Mouse (Mus musculus): ENCODE measurements at regions not wholly inside any gene's neighbourhood (a gene's known extent, or its start where the extent isn't known, plus 50 kb on each side); places are given as distances from the start of the nearest gene placed in this dataset.

DNA sequence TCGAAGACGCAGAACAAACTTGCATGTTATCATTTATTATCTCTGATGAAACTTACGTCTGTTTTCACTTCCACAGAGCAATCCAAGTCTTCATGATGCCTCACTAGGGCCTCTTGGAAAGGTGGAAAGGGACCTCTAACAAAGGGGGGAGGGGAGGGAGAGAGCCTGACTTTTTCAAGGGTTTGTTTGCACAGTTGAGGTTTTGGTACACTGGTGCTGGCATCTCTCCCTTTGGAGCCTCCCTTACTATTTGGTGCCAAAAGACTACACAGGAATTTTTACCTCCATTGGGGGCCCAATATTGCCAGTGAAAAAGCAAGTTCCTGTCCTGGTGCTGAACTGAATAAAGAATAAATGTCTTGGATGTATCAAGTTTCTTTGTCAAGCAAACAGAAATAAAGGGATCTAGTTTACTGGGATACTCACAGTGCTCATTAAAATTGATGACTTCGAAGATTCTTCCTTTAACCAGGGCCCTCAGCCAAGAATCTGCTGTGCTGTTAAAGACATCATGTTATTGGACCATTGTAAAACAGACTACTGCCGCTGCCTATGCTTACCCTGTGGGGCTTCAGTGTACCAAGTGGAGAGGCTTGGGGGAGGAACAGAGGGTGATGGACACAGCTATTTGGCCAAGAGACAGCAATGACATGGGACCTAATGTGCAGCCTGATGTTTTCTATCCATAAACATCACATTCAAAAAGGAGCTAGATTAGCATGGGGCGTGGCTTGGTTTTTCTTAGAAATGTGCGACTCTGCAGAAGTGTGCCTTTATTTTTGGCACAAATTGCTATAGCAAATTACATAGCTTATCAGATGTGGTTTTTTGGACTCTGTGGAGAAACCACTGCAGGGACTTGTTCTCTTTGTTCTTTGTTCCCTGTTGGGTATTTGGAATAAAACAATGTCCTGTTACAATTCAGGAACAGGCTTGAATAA is 160.3 kb upstream of the Cited2 start:
- Histone ChIP-seq H3K27me3 (ENCODE audit: control insufficient read depth, insufficient read depth, low read length) (no peaks in the 10 kb centered on the region), H3K27ac (ENCODE audit: insufficient read depth, low read length) (no peak overlapping the region), H3K4me1 (ENCODE audit: control insufficient read depth, insufficient read depth, insufficient read length) (peaks cover 10% of the 10 kb centered on the region; the same call in 1 of the 2 replicates), H3K36me3 (ENCODE audit: control insufficient read depth, insufficient read depth, low read length) (no peaks in the 10 kb centered on the region), H3K4me3 (ENCODE audit: extremely low read depth, insufficient read depth, insufficient read length) (no peak overlapping the region)
- no peak for TF ChIP-seq POLR2A (IDR thresholded peaks at IDR 0.05; ENCODE audit: low read depth, low read length)
- no peak for DNase-seq (ENCODE audit: low read depth in 1 of 2, low spot score in 2 of 2)
- whole genome bisulfite sequencing, result 52% methylated on average over 7 of the region's 7 CpGs

DNA sequence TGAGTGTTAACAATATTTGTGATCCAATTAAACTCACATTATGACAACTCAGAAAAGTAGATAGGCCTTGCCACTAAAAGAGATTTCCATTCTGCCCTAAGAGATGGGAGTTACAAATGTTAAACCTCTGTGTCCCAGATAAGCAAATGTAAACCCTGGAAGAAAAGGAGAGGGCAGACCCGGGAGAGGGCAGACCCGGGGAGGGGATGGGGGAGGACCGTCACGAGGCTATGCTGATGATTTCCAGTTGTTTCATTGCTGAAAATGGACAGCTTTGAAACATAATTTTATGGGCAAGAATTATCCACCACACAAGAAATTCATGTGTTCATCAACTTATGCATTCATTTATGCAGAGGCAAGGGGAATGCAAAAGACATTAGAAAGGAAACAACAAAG is 159.7 kb upstream of the Cited2 start:
- H3K27ac ChIP-seq (ENCODE audit: insufficient read depth, low read length), result no peak overlapping the region
- H3K36me3 ChIP-seq (ENCODE audit: control insufficient read depth, insufficient read depth, low read length), result no peaks in the 10 kb centered on the region
- no peaks in the 10 kb centered on the region for H3K27me3 ChIP-seq (ENCODE audit: control insufficient read depth, insufficient read depth, low read length)
- no peak for DNase-seq (ENCODE audit: low read depth in 1 of 2, low spot score in 2 of 2)
- H3K4me1 ChIP-seq (ENCODE audit: control insufficient read depth, insufficient read depth, insufficient read length), result peaks cover 10% of the 10 kb centered on the region; the same call in 1 of the 2 replicates
- no peak overlapping the region for H3K4me3 ChIP-seq (ENCODE audit: extremely low read depth, insufficient read depth, insufficient read length)
- 66% methylated on average over 4 of the region's 4 CpGs for WGBS
- no peak for TF ChIP-seq CTCF (IDR thresholded peaks at IDR 0.05; ENCODE audit: extremely low read depth, insufficient read depth, insufficient read length, insufficient replicate concordance)
- no peak for TF ChIP-seq POLR2A (IDR thresholded peaks at IDR 0.05; ENCODE audit: low read depth, low read length)

DNA sequence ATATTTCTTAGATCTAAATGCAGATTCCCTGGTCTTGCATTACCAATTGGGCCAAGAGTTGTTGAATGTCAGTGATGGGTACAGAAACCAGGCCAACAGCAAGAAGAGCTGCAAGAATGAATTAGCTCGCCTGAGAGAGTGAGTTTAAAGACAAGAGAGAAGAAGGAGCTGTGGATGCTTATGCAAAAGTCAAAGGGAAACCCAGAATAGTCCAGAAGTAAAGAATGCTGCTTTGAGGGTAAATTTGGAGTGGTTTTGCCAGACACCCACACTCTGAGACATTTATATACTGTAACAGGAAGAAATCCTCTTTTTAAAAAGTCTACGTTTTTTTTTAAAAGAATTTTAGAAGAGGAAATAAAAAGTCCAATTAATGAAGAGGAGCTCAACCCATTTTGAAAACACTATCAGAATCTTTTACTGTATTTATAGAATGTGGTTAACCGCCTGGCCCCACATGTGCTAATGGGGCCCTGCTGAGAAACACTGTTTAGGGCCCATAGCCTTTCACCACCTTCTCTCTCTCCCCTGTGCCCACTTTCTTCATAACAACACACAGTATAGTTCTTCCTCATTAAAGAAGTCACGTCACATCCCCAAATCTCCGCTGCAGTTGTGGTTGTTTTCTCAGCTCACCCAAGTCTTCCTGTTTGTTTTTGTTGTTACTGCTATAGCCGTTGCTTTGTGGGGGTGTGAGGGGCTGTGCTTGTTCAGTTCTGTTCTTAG is 158.0 kb upstream of the Cited2 start:
- DNase-seq (ENCODE audit: low read depth in 1 of 2, low spot score in 2 of 2), result peak in 1 of 2 experiments; percentile 8
- peaks cover 10% of the 10 kb centered on the region; the same call in 1 of the 2 replicates for H3K4me1 ChIP-seq (ENCODE audit: control insufficient read depth, insufficient read depth, insufficient read length)
- TF ChIP-seq CTCF (IDR thresholded peaks at IDR 0.05; ENCODE audit: extremely low read depth, insufficient read depth, insufficient read length, insufficient replicate concordance), result no peak
- no peak for TF ChIP-seq POLR2A (IDR thresholded peaks at IDR 0.05; ENCODE audit: low read depth, low read length)
- H3K27me3 ChIP-seq (ENCODE audit: control insufficient read depth, insufficient read depth, low read length), result no peaks in the 10 kb centered on the region
- H3K36me3 ChIP-seq (ENCODE audit: control insufficient read depth, insufficient read depth, low read length), result no peaks in the 10 kb centered on the region
- WGBS, result 17% methylated on average over 6 of the region's 6 CpGs
- H3K4me3 ChIP-seq (ENCODE audit: extremely low read depth, insufficient read depth, insufficient read length), result no peak overlapping the region
- no peak overlapping the region for H3K27ac ChIP-seq (ENCODE audit: insufficient read depth, low read length)

- TF ChIP-seq POLR2A (IDR thresholded peaks at IDR 0.05; ENCODE audit: low read depth, low read length) (no peak), CTCF (IDR thresholded peaks at IDR 0.05; ENCODE audit: extremely low read depth, insufficient read depth, insufficient read length, insufficient replicate concordance) (no peak)
- 26% methylated on average over 5 of the region's 5 CpGs for WGBS
Measured at GRCm38 (mm10) chr10:17566975-17567374, 156.0 kb upstream of the Cited2 start.

DNA sequence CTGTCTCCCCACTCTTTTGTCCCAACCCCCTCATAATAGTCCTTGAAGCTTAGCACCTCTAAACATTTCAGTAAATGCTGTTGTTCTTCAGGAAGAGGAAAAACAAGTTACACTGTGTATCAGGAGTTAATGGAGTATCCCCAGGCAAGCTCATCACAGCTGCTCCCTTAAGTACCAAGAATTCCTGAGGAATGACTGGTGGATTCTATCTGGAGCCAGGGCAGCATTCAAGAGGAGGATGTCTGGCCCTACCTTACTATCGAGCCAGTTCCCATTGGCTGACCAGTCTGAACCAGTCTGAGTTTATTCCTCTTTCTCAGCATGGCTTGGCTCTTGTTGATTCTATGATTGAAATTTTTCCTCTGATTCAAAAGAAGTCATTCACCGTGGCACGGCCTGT is 155.4 kb upstream of the Cited2 start:
- H3K4me1 ChIP-seq (ENCODE audit: control insufficient read depth, insufficient read depth, insufficient read length), result peaks cover 7% of the 10 kb centered on the region; the same call in 1 of the 2 replicates
- DNase-seq (ENCODE audit: low read depth in 1 of 2, low spot score in 2 of 2), result no peak
- no peak for TF ChIP-seq POLR2A (IDR thresholded peaks at IDR 0.05; ENCODE audit: low read depth, low read length)
- TF ChIP-seq CTCF (IDR thresholded peaks at IDR 0.05; ENCODE audit: extremely low read depth, insufficient read depth, insufficient read length, insufficient replicate concordance), result no peak
- H3K4me3 ChIP-seq (ENCODE audit: extremely low read depth, insufficient read depth, insufficient read length), result no peak overlapping the region
- H3K27ac ChIP-seq (ENCODE audit: insufficient read depth, low read length), result no peak overlapping the region
- 69% methylated on average over 3 of the region's 3 CpGs for WGBS
- H3K27me3 ChIP-seq (ENCODE audit: control insufficient read depth, insufficient read depth, low read length), result no peaks in the 10 kb centered on the region
- H3K36me3 ChIP-seq (ENCODE audit: control insufficient read depth, insufficient read depth, low read length), result no peaks in the 10 kb centered on the region

More at GRCm38 (mm10) chr10:17566975-17567374, 156.0 kb upstream of the Cited2 start:
- peaks cover 7% of the 10 kb centered on the region; the same call in 1 of the 2 replicates for H3K4me1 ChIP-seq (ENCODE audit: control insufficient read depth, insufficient read depth, insufficient read length)
- H3K4me3 ChIP-seq (ENCODE audit: extremely low read depth, insufficient read depth, insufficient read length), result no peak overlapping the region
- DNase-seq (ENCODE audit: low read depth in 1 of 2, low spot score in 2 of 2), result peak in 1 of 2 experiments; percentile 27
- no peaks in the 10 kb centered on the region for H3K27me3 ChIP-seq (ENCODE audit: control insufficient read depth, insufficient read depth, low read length)
- no peak overlapping the region for H3K27ac ChIP-seq (ENCODE audit: insufficient read depth, low read length)
- H3K36me3 ChIP-seq (ENCODE audit: control insufficient read depth, insufficient read depth, low read length), result no peaks in the 10 kb centered on the region

DNA sequence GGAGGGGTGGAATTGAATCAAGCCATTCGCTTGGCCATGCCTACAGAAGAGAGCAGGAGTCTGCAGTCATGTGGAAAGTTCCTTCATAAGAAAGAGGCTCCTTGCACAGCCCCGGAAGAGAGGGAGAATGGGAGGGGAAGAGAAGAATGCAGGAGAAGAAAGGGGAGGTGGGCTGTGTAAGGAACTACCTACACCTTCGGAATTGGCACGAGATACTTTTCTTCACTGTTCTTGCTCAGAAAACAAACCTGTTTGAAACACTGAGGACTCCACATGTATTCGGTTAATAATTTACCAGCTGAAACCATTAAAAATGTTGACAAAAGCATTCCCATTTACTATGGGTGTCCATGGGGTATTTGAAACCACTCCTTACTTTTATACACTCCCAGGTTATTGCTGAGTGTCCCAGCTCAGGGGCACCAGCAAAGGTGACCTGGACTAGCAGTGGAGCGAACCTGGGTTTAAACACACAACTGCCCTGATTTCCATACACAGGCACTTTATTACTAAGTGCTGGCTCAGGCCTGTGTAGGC is 153.4 kb upstream of the Cited2 start:
- no peak overlapping the region for H3K27ac ChIP-seq (ENCODE audit: insufficient read depth, low read length)
- H3K27me3 ChIP-seq (ENCODE audit: control insufficient read depth, insufficient read depth, low read length), result no peaks in the 10 kb centered on the region
- 93% methylated on average over 6 of the region's 6 CpGs for WGBS
- TF ChIP-seq CTCF (IDR thresholded peaks at IDR 0.05; ENCODE audit: extremely low read depth, insufficient read depth, insufficient read length, insufficient replicate concordance), result no peak
- no peak for TF ChIP-seq POLR2A (IDR thresholded peaks at IDR 0.05; ENCODE audit: low read depth, low read length)
- peaks cover 7% of the 10 kb centered on the region; the same call in 1 of the 2 replicates for H3K4me1 ChIP-seq (ENCODE audit: control insufficient read depth, insufficient read depth, insufficient read length)
- H3K4me3 ChIP-seq (ENCODE audit: extremely low read depth, insufficient read depth, insufficient read length), result no peak overlapping the region
- no peak for DNase-seq (ENCODE audit: low read depth in 1 of 2, low spot score in 2 of 2)
- H3K36me3 ChIP-seq (ENCODE audit: control insufficient read depth, insufficient read depth, low read length), result no peaks in the 10 kb centered on the region

All from spleen, adult 2 months (tissue).